Comparison of ENCODE assay signal across 18 mouse cellular contexts in the genomic region with DNA sequence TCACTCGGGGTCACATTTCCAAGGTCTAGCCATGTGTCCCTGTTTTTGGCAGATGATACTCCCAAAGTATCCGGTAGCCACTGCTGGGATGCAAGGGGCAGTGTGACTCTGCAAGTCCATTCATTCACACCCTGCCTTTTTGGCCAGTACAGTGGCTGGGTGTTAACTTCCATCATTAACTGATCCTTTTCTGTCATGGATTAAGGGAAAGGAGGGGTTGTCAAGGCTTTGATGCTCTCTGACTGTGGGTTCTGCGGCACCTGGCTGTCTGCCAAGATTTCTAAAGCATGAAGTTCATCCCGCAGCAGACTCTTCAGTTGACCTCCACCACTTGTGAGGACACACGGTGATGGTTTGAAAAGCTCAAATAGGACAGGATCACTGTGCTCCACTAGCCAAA. TPM values are rescaled to one million over a fixed set of nuclear protein-coding genes. Genes with fewer than 3 reads are reported as not detected.
A peak's percentile ranks its signal among the peaks of the same experiment; 100 is the strongest.
DNase-seq lines count a peak whose midpoint lies in the region; ATAC-seq and TF ChIP-seq lines count a peak whose summit lies in the region.
"Had no signal": no experiment of that assay in that cellular context is flagged by ENCODE, and none has a peak within 500 bp of the region (broad histone marks: within the 10 kb centered on the region; RNA-seq: fewer than 3 reads in every experiment).

No protein-coding gene starts in this region.

- no peak for TF ChIP-seq POLR2A in kidney, adult 2 months (IDR thresholded peaks at IDR 0.05; ENCODE audit: low read depth, low read length)
- TF ChIP-seq POLR2A in brain, embryonic 14.5 days (IDR thresholded peaks at IDR 0.05; ENCODE audit: borderline replicate concordance, extremely low read depth, insufficient read depth, insufficient read length, poor library complexity, severe bottlenecking), result no peak

- peak; percentile 8 to 28 for DNase-seq in adrenal gland, adult 18-20 months (ENCODE audit: low spot score in 2 of 2)
- DNase-seq in adrenal gland, postnatal 4 days (ENCODE audit: low spot score in 2 of 2), result no peak
- peak; percentile 23 for DNase-seq in kidney, adult 2 months
- no peak for DNase-seq in kidney, adult 11 months
- DNase-seq in Patski (ENCODE audit: low read depth, low spot score), result no peak
- DNase-seq in brain, embryonic 14.5 days (ENCODE audit: low read depth), result peak; percentile 18
- no peak for DNase-seq in left cerebral cortex, postnatal 36 days (ENCODE audit: low spot score in 2 of 2)
- DNase-seq in cerebellum, adult 18-20 months, result no peak
- DNase-seq: cerebellum, adult 9-11 months; lung, postnatal 36 days; thymus, postnatal 4 days had no signal

- ATAC-seq in Patski, result peak; percentile 33
- ATAC-seq: forebrain, embryonic 16.5 days; intestine, postnatal 0 days had no signal

- H3K27me3 ChIP-seq in kidney, adult 2 months (replicated peaks; ENCODE audit: control insufficient read depth, insufficient read depth, low read length), result no peaks in the 10 kb centered on the region
- no peaks in the 10 kb centered on the region for H3K27me3 ChIP-seq in Patski
- H3K27me3 ChIP-seq: heart, embryonic 12.5 days; limb, embryonic 15.5 days had no signal

- TF ChIP-seq CTCF in kidney, adult 2 months (conservative IDR thresholded peaks at IDR 0.05; ENCODE audit: insufficient read depth, insufficient read length, low read depth, low read length), result no peak
- no peak for TF ChIP-seq CTCF in Patski (IDR thresholded peaks at IDR 0.05)
- TF ChIP-seq CTCF in brain, embryonic 14.5 days (IDR thresholded peaks at IDR 0.05; ENCODE audit: borderline replicate concordance, extremely low read depth, insufficient read depth, insufficient read length), result no peak

- CTCF ChIA-PET in Patski (lab: Charles Lee), result interaction anchor here (1.2 kb wide), 1 partner anchor 10 kb away, joined by 3 read pairs; no protein-coding TSS in a partner anchor

- POLR2A ChIA-PET in Patski (lab: Charles Lee), result no interaction called here

- no peak overlapping the region for H3K4me3 ChIP-seq in kidney, adult 2 months (ENCODE audit: insufficient read depth, low read depth, low read length)
- H3K4me3 ChIP-seq: heart, embryonic 12.5 days; limb, embryonic 15.5 days; midbrain, embryonic 10.5 days had no signal

- intact Hi-C loops in left cerebral cortex, postnatal 36 days (cut with DNase I), result no loop called here

- peaks cover 16% of the 10 kb centered on the region; the same call in 1 of the 2 replicates for H3K36me3 ChIP-seq in kidney, adult 2 months (ENCODE audit: control insufficient read depth, insufficient read depth, low read length)

- H3K4me1 ChIP-seq in kidney, adult 2 months (ENCODE audit: control insufficient read depth, insufficient read depth, low read length), result no peaks in the 10 kb centered on the region
- H3K4me1 ChIP-seq: limb, embryonic 15.5 days; midbrain, embryonic 10.5 days had no signal

- H3K27ac ChIP-seq in kidney, adult 2 months (ENCODE audit: insufficient read depth, low read depth, low read length), result no peak overlapping the region
- H3K27ac ChIP-seq: hindbrain, embryonic 14.5 days; limb, embryonic 15.5 days; midbrain, embryonic 10.5 days had no signal

- 33% methylated on average over 5 of the region's 5 CpGs for WGBS in kidney, adult 2 months

- in situ Hi-C loops in Patski (cut with MboI; ENCODE audit: low pct_unique_long_range_greater_than_20kb), result no loop called here

RNA-seq across cellular contexts. Expression of a gene that starts 16.6 kb away (rescaled TPM):
- total RNA-seq in adrenal gland, adult 18-20 months (2021), result 10 to 100 TPM in 1 of 2 experiments, 1 to 10 TPM in 1; 9.0 to 12.0 TPM
- 10 to 100 TPM; 12.8 to 15.6 TPM for total RNA-seq in adrenal gland, postnatal 4 days (2021)
- 1.1 and 1.4 TPM in 2 replicates for polyA plus RNA-seq in kidney, adult 2 months (2012; rRNA removed)
- polyA plus RNA-seq in Patski (2021), result 5.2 TPM
- 3.7 and 4.0 TPM in 2 replicates for polyA plus RNA-seq in brain, embryonic 14.5 days (2012; rRNA removed)
- 10 to 100 TPM; 11.4 to 16.6 TPM for total RNA-seq in left cerebral cortex, postnatal 36 days (2021)

RNA-seq across cellular contexts. Expression of a gene that starts 32.3 kb away (rescaled TPM):
- total RNA-seq in adrenal gland, adult 18-20 months (2021), result 10 to 100 TPM; 34.4 to 39.9 TPM
- 10 to 100 TPM; 52.6 to 59.5 TPM for total RNA-seq in adrenal gland, postnatal 4 days (2021)
- polyA plus RNA-seq in kidney, adult 2 months (2012; rRNA removed), result 56.8 and 59.3 TPM in 2 replicates
- 123 TPM for polyA plus RNA-seq in Patski (2021)
- polyA plus RNA-seq in brain, embryonic 14.5 days (2012; rRNA removed), result 33.5 TPM in 2 replicates
- total RNA-seq in left cerebral cortex, postnatal 36 days (2021), result 10 to 100 TPM; 21.8 to 29.2 TPM
- total RNA-seq: MEL had no signal

RNA-seq across cellular contexts. Expression of a gene that starts 56.6 kb away (rescaled TPM):
- total RNA-seq in adrenal gland, adult 18-20 months (2021), result 10 to 100 TPM; 52.8 to 84.0 TPM
- total RNA-seq in adrenal gland, postnatal 4 days (2021), result 10 to 100 TPM in 1 of 2 experiments, 1 to 10 TPM in 1; 5.8 to 55.5 TPM
- polyA plus RNA-seq in kidney, adult 2 months (2012; rRNA removed), result 1,966 and 1,980 TPM in 2 replicates
- polyA plus RNA-seq in Patski (2021), result 39,380 TPM
- polyA plus RNA-seq in brain, embryonic 14.5 days (2012; rRNA removed), result 6.7 and 20.1 TPM in 2 replicates
- total RNA-seq in left cerebral cortex, postnatal 36 days (2021), result 10 to 100 TPM in 1 of 2 experiments, 1 to 10 TPM in 1; 9.2 to 11.9 TPM

Comparison
In these comparisons a context has a peak if more than half of its experiments do, and no peak if none do; other contexts are left out.
1. DNase-seq: peak in adrenal gland, adult 18-20 months (2 of 2), kidney, adult 2 months (single experiment) and brain, embryonic 14.5 days (single experiment); none in adrenal gland, postnatal 4 days (0 of 2), kidney, adult 11 months (single experiment), Patski (single experiment), left cerebral cortex, postnatal 36 days (0 of 2) and cerebellum, adult 18-20 months (0 of 2).